Mouse (Mus musculus): ENCODE data around the gene Cpa5. TPM values are rescaled to one million over a fixed set of nuclear protein-coding genes. Genes with fewer than 3 reads are reported as not detected.
A peak's percentile ranks its signal among the peaks of the same experiment; 100 is the strongest.

Cpa5 gene
- polyA plus RNA-seq, 1 experiment from 2014 or later, result not detected

DNA sequence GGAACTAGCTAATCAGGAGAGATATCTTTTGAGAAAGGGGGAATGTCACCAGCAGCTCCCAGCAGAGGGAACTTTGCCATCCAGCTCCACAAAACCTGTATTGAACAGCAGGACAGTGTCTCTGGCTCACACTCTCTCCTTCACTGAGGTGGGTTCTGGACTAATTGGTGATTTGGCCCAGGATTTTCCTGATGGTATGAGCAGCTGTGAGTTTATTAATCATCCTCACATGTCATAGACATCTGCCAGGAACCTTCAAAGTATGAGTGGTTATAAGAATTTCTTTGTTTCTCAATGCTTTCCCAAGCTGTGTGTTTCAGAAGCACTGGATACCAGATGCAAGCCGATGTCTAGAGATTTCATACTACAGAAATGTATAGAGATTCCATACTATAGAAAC lies 35.9 kb upstream of the Cpa5 start:
- ATAC-seq, result no peak
- H3K4me2 ChIP-seq (ENCODE audit: low read length), result no peak overlapping the region
- H3K36me3 ChIP-seq (ENCODE audit: control insufficient read depth, insufficient read depth, low read length), result no peaks in the 10 kb centered on the region
- no peaks in the 10 kb centered on the region for H3K9me3 ChIP-seq (replicated peaks; ENCODE audit: control insufficient read depth, low read length, poor library complexity, severe bottlenecking)
- H3K27me3 ChIP-seq (ENCODE audit: control insufficient read depth, insufficient read depth, low read depth, low read length), result no peaks in the 10 kb centered on the region
- H3K4me3 ChIP-seq (ENCODE audit: low read depth, low read length), result no peak overlapping the region
- WGBS, result 92% methylated on average over 1 of the region's 1 CpGs
- peaks cover 16% of the 10 kb centered on the region for H3K4me1 ChIP-seq (ENCODE audit: control insufficient read depth, insufficient read depth, low read length)
- H3K27ac ChIP-seq (ENCODE audit: low read length), result no peak overlapping the region
- H3K9ac ChIP-seq (ENCODE audit: low read depth, low read length), result no peak overlapping the region

DNA sequence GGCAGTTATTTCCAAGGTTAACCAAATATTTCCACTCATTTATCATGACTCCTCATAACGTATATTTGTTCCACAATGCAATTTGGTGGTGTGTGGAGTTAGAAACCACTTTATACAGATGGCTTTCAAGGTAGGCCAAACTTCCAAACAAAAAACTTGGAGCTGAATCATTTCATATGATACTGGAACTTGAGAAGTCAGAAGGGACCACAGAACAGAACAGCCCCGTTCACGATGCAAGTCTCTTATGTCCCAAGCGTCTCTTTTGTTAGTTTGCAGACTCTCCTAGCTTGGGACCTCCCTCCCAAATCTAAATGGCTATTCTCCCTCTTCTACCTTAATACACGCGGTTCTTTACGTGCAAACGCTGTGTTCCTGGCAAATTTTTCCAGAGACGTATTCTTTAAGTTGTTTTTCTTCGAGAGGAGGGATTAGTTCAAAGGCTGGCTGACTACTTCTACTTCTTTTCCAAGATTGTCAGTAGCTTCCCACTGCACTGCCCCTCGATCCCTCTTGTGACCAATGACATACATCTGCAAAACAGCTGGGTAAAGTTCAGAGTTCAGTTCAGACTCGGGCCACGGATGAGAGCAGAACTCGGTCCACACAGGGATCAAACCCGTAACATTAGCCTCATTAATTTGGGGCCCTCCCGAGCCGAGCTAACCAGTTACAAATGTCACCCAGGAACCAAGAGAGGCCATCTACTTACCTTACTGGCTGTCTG lies 34.2 kb upstream of the Cpa5 start:
- no peak for ATAC-seq
- H3K4me2 ChIP-seq (ENCODE audit: low read length), result no peak overlapping the region
- WGBS, result 78% methylated on average over 17 of the region's 17 CpGs

DNA sequence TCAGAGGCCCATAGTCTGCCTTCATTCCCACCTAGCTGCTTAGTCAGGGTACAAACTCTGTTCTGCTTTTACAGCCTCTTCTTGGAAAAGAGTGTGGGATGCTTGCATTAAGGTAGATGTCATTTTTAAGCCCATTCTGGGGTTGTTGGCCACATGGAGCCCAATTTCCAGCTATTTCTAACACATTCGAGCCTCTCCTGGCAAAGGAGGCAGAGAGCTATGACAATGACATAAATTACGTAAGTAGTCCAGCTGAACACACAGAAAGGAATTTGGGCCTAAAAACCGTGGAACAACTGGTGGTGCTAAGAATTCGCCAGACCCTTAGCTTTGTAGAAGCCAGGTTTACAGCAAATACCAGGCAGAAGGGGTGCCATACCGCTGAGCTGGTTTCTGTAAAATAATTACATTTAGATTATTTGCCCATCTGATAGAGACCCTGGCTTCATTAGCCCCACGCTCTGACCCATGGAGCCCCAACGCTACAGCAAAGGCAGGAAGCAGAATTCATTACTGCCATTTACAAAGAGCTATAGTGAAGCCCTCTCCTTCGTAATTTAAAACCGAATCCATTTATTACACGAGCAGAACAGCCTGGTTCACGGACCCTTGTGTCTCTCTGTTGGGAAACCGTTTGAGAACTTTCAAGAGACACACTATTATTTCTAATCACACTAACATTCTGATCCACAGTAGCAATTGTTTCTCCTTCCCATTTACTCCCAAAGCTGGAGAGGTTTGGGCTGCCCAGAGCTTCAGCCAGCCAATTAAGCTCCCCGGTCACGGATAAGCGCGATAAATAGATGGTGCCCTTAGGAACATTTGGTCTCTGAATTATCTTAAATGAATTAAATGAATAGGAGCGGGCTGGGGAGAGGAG lies 30.6 kb upstream of the Cpa5 start:
- no peak overlapping the region for H3K9ac ChIP-seq (ENCODE audit: low read depth, low read length)
- H3K36me3 ChIP-seq (ENCODE audit: control insufficient read depth, insufficient read depth, low read length), result no peaks in the 10 kb centered on the region

More for the DNA sequence above, 34.2 kb upstream of the Cpa5 start:
- Histone ChIP-seq H3K9me3 (replicated peaks; ENCODE audit: control insufficient read depth, low read length, poor library complexity, severe bottlenecking) (no peaks in the 10 kb centered on the region), H3K27ac (ENCODE audit: low read length) (no peak overlapping the region), H3K36me3 (ENCODE audit: control insufficient read depth, insufficient read depth, low read length) (no peaks in the 10 kb centered on the region), H3K4me1 (ENCODE audit: control insufficient read depth, insufficient read depth, low read length) (peaks cover 26% of the 10 kb centered on the region), H3K4me3 (ENCODE audit: low read depth, low read length) (no peak overlapping the region), H3K9ac (ENCODE audit: low read depth, low read length) (no peak overlapping the region), H3K27me3 (ENCODE audit: control insufficient read depth, insufficient read depth, low read depth, low read length) (no peaks in the 10 kb centered on the region)

DNA sequence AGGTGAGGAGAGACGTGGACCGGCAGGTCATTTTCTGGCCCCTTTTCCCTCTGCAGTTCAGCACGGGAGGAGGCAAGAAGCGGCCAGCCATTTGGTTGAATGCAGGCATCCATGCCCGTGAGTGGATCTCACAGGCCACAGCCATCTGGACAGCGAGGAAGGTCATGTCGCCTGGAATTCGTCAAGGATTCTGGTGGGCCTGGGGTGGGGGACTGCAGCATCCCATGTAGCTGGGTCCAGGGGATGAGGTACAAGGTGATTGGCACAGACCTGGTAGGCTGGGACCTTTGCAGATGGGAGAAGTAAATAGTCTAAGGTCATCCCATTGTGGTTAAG lies 30.0 kb upstream of the Cpa5 start:
- Histone ChIP-seq H3K27me3 (ENCODE audit: control insufficient read depth, insufficient read depth, low read depth, low read length) (no peaks in the 10 kb centered on the region), H3K27ac (ENCODE audit: low read length) (peak overlapping the region; percentile 69), H3K4me3 (ENCODE audit: low read depth, low read length) (no peak overlapping the region), H3K4me1 (ENCODE audit: control insufficient read depth, insufficient read depth, low read length) (peaks cover 12% of the 10 kb centered on the region; the same call in 1 of the 2 replicates), H3K9me3 (replicated peaks; ENCODE audit: control insufficient read depth, low read length, poor library complexity, severe bottlenecking) (no peaks in the 10 kb centered on the region), H3K4me2 (ENCODE audit: low read length) (no peak overlapping the region), H3K9ac (ENCODE audit: low read depth, low read length) (no peak overlapping the region), H3K36me3 (ENCODE audit: control insufficient read depth, insufficient read depth, low read length) (no peaks in the 10 kb centered on the region)
- WGBS, result 27% methylated on average over 8 of the region's 8 CpGs
- peak; percentile 36; the same call in 1 of the 2 replicates for ATAC-seq

More for the DNA sequence above, 30.6 kb upstream of the Cpa5 start:
- 28% methylated on average over 17 of the region's 17 CpGs for WGBS
- H3K9me3 ChIP-seq (replicated peaks; ENCODE audit: control insufficient read depth, low read length, poor library complexity, severe bottlenecking), result no peaks in the 10 kb centered on the region
- peaks cover 12% of the 10 kb centered on the region; the same call in 1 of the 2 replicates for H3K4me1 ChIP-seq (ENCODE audit: control insufficient read depth, insufficient read depth, low read length)
- H3K4me2 ChIP-seq (ENCODE audit: low read length), result no peak overlapping the region
- H3K27ac ChIP-seq (ENCODE audit: low read length), result peak overlapping the region; percentile 69
- H3K4me3 ChIP-seq (ENCODE audit: low read depth, low read length), result no peak overlapping the region
- ATAC-seq, result peak; percentile 39; the same call in 1 of the 2 replicates
- no peaks in the 10 kb centered on the region for H3K27me3 ChIP-seq (ENCODE audit: control insufficient read depth, insufficient read depth, low read depth, low read length)

DNA sequence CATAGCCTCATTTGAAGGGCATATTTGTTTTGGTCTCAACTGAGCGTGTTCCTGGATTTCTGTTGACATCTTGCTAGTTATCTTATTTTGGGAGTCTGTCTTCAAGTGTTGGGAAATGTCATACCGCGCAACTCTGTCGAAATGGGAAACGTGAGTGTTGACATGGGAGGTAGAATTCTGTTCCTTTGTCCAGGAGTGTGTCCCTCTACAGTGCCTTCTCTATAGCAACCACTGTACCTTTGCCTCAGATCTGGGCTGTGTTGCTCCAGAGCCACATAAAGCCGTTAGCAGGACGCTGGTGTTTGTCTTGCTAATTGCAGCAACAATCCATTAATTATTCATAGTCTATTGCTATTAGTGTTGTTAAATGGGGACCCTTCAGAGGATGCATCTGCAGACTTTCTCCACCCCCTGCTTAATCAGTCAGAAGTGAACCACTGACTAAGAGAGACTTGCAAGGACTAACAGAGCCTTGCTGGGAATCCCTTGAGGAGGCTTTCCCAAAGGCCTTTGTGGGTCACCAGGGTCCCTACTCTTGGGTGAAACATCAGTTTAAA lies 23.8 kb upstream of the Cpa5 start:
- H3K27ac ChIP-seq (ENCODE audit: low read length), result no peak overlapping the region
- H3K4me3 ChIP-seq (ENCODE audit: low read depth, low read length), result no peak overlapping the region
- no peak overlapping the region for H3K9ac ChIP-seq (ENCODE audit: low read depth, low read length)
- no peaks in the 10 kb centered on the region for H3K9me3 ChIP-seq (replicated peaks; ENCODE audit: control insufficient read depth, low read length, poor library complexity, severe bottlenecking)
- no peaks in the 10 kb centered on the region for H3K27me3 ChIP-seq (ENCODE audit: control insufficient read depth, insufficient read depth, low read depth, low read length)
- H3K36me3 ChIP-seq (ENCODE audit: control insufficient read depth, insufficient read depth, low read length), result no peaks in the 10 kb centered on the region
- H3K4me2 ChIP-seq (ENCODE audit: low read length), result no peak overlapping the region
- H3K4me1 ChIP-seq (ENCODE audit: control insufficient read depth, insufficient read depth, low read length), result peaks cover 4% of the 10 kb centered on the region; the same call in 1 of the 2 replicates
- ATAC-seq, result no peak
- 73% methylated on average over 7 of the region's 7 CpGs for WGBS

DNA sequence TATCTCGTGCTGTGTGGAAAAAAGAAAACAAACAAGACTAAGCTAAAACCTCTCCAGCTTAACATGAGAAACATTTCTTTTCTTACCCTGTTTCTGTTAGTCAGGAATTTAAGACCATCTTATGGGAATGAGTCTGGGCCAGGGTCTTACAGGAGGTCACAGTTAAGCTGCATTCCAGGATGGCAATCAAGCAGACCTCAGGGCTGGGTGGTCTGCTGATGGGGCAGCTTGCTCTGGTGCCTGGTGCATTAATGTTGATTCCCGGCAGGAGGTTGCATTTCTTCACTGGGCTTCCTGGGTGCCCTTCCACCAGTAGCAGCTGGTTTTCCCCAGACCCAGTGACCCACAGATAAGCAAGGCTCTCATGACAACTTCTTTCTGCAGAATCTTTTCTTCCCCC lies 21.0 kb upstream of the Cpa5 start:
- Histone ChIP-seq H3K27me3 (ENCODE audit: control insufficient read depth, insufficient read depth, low read depth, low read length) (no peaks in the 10 kb centered on the region), H3K4me3 (ENCODE audit: low read depth, low read length) (no peak overlapping the region), H3K36me3 (ENCODE audit: control insufficient read depth, insufficient read depth, low read length) (no peaks in the 10 kb centered on the region), H3K9ac (ENCODE audit: low read depth, low read length) (no peak overlapping the region), H3K9me3 (replicated peaks; ENCODE audit: control insufficient read depth, low read length, poor library complexity, severe bottlenecking) (no peaks in the 10 kb centered on the region), H3K27ac (ENCODE audit: low read length) (no peak overlapping the region), H3K4me2 (ENCODE audit: low read length) (no peak overlapping the region), H3K4me1 (ENCODE audit: control insufficient read depth, insufficient read depth, low read length) (peaks cover 4% of the 10 kb centered on the region)
- ATAC-seq, result no peak
- 46% methylated on average over 2 of the region's 2 CpGs for WGBS

DNA sequence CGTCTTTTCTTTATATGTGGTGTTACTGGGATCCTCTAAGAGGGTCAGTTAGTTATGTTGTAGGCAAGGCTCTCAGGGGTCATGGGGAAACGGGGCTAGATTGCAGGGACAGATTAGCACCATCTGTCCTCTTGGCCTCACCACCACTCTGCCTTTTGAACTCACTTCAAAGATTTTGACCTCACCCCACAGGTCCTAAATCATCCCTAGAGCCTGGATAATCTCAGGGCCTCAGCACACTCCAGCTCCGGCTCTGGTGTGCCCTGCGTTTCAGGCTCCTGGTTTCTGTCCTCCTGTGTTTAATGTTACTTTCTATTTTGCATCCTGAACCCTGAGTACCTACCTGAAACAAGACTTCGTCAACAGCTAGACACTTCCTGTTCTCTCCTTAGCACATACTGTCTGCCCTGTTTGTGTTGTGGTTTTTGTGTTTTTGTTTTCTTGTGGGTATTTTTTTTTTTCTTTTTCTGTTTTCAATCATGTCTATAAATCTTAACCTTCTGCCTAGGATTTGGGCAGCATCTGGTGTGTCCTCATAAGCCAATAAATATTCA lies 18.9 kb upstream of the Cpa5 start:
- peaks cover 4% of the 10 kb centered on the region for H3K4me1 ChIP-seq (ENCODE audit: control insufficient read depth, insufficient read depth, low read length)
- no peak overlapping the region for H3K4me2 ChIP-seq (ENCODE audit: low read length)
- no peaks in the 10 kb centered on the region for H3K27me3 ChIP-seq (ENCODE audit: control insufficient read depth, insufficient read depth, low read depth, low read length)
- no peak for ATAC-seq
- no peaks in the 10 kb centered on the region for H3K9me3 ChIP-seq (replicated peaks; ENCODE audit: control insufficient read depth, low read length, poor library complexity, severe bottlenecking)
- no peaks in the 10 kb centered on the region for H3K36me3 ChIP-seq (ENCODE audit: control insufficient read depth, insufficient read depth, low read length)
- 0 out of 2 replicates have a peak overlapping the region, but pooled peaks have one; percentile 2 for H3K27ac ChIP-seq (ENCODE audit: low read length)
- H3K9ac ChIP-seq (ENCODE audit: low read depth, low read length), result no peak overlapping the region
- WGBS, result 57% methylated on average over 5 of the region's 5 CpGs
- no peak overlapping the region for H3K4me3 ChIP-seq (ENCODE audit: low read depth, low read length)

DNA sequence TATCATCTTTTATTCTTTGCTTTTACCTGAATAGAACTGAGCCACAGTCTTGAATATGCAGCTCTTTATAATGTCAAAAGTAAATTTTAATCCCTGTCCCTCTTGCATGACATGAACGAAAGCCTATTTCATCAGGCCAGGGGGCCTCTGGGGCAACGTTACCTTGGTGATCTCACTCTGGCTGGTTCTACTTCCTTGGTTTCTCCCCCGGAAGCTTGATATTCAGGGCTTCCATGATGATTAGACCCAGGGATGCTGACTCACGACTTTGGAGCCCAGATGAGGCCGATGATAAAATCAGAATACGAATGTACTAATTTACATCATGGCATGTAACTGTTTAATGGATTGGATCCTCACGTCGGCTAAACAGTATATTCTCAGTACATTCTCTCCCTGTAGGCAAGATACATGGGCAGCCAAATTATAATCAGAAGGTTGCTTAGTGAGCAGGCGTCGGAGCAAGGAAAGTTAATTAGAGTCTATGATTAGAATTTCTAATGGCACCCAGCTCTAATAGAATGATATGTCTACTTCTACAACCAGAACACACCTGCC lies 18.3 kb upstream of the Cpa5 start:
- Histone ChIP-seq H3K9ac (ENCODE audit: low read depth, low read length) (no peak overlapping the region), H3K4me3 (ENCODE audit: low read depth, low read length) (no peak overlapping the region), H3K27ac (ENCODE audit: low read length) (no peak overlapping the region), H3K4me1 (ENCODE audit: control insufficient read depth, insufficient read depth, low read length) (peaks cover 4% of the 10 kb centered on the region), H3K27me3 (ENCODE audit: control insufficient read depth, insufficient read depth, low read depth, low read length) (no peaks in the 10 kb centered on the region), H3K9me3 (replicated peaks; ENCODE audit: control insufficient read depth, low read length, poor library complexity, severe bottlenecking) (no peaks in the 10 kb centered on the region), H3K4me2 (ENCODE audit: low read length) (no peak overlapping the region), H3K36me3 (ENCODE audit: control insufficient read depth, insufficient read depth, low read length) (no peaks in the 10 kb centered on the region)
- peak; percentile 33; the same call in 1 of the 2 replicates for ATAC-seq
- 32% methylated on average over 10 of the region's 10 CpGs for WGBS
